ENCODE assay signal across 10 mouse cellular contexts in genomic region chr8:122711891-122712365, GRCm38 (mm10). TPM values are rescaled to one million over a fixed set of nuclear protein-coding genes. Genes with fewer than 3 reads are reported as not detected.
DNase-seq lines count a peak whose midpoint lies in the region; ATAC-seq and TF ChIP-seq lines count a peak whose summit lies in the region.
"Had no signal": no experiment of that assay in that cellular context is flagged by ENCODE, and none has a peak within 500 bp of the region (broad histone marks: within the 10 kb centered on the region; RNA-seq: fewer than 3 reads in every experiment).

No protein-coding gene starts in this region.

- peaks cover 3% of the 10 kb centered on the region; the same call in 1 of the 2 replicates for H3K27me3 ChIP-seq in intestine, embryonic 15.5 days (replicated peaks)
- no peaks in the 10 kb centered on the region for H3K27me3 ChIP-seq in intestine, postnatal 0 days (replicated peaks; ENCODE audit: control insufficient read depth, insufficient read depth, low read length)
- H3K27me3 ChIP-seq in liver, embryonic 15.5 days: peaks cover 98% of the 10 kb centered on the region
- H3K27me3 ChIP-seq in midbrain, embryonic 15.5 days (replicated peaks): no peaks in the 10 kb centered on the region

- H3K9me3 ChIP-seq in intestine, embryonic 15.5 days: no peaks in the 10 kb centered on the region
- H3K9me3 ChIP-seq in intestine, postnatal 0 days (ENCODE audit: control insufficient read depth): no peaks in the 10 kb centered on the region
- H3K9me3 ChIP-seq in liver, embryonic 15.5 days (replicated peaks): no peaks in the 10 kb centered on the region
- H3K9me3 ChIP-seq in midbrain, embryonic 15.5 days: no peaks in the 10 kb centered on the region
- H3K9me3 ChIP-seq: embryonic facial prominence, embryonic 15.5 days had no signal

- no peak overlapping the region for H3K4me2 ChIP-seq in intestine, embryonic 15.5 days (replicated peaks)
- H3K4me2 ChIP-seq in intestine, postnatal 0 days (replicated peaks; ENCODE audit: low read depth): no peak overlapping the region
- peak overlapping the region; percentile 49 for H3K4me2 ChIP-seq in liver, embryonic 15.5 days
- no peak overlapping the region for H3K4me2 ChIP-seq in midbrain, embryonic 15.5 days
- H3K4me2 ChIP-seq: embryonic facial prominence, embryonic 15.5 days had no signal

- intact Hi-C loops in heart, postnatal 10 days (cut with DNase I): no loop called here

- no peak for TF ChIP-seq CTCF in intestine, postnatal 0 days (IDR thresholded peaks at IDR 0.05; ENCODE audit: low read depth)

- 57% methylated on average over 11 of the region's 11 CpGs for WGBS in intestine, embryonic 15.5 days
- 40% methylated on average over 11 of the region's 11 CpGs for WGBS in intestine, postnatal 0 days
- 10% methylated on average over 11 of the region's 11 CpGs for WGBS in liver, embryonic 15.5 days (ENCODE audit: insufficient replicate concordance)
- 84% methylated on average over 11 of the region's 11 CpGs for WGBS in midbrain, embryonic 15.5 days

- H3K4me3 ChIP-seq in intestine, embryonic 15.5 days (replicated peaks): no peak overlapping the region
- no peak overlapping the region for H3K4me3 ChIP-seq in intestine, postnatal 0 days (ENCODE audit: low read depth, low read length)
- H3K4me3 ChIP-seq in liver, embryonic 15.5 days (replicated peaks): no peak overlapping the region; the same call in 1 of the 2 replicates
- H3K4me3 ChIP-seq in midbrain, embryonic 15.5 days: no peak overlapping the region
- H3K4me3 ChIP-seq: embryonic facial prominence, embryonic 15.5 days; myocyte had no signal

- no peak overlapping the region for H3K27ac ChIP-seq in intestine, embryonic 15.5 days
- no peak overlapping the region for H3K27ac ChIP-seq in intestine, postnatal 0 days (ENCODE audit: low read depth, low read length)
- H3K27ac ChIP-seq in liver, embryonic 15.5 days (replicated peaks): peak overlapping the region; percentile 39
- no peak overlapping the region for H3K27ac ChIP-seq in midbrain, embryonic 15.5 days
- H3K27ac ChIP-seq: embryonic facial prominence, embryonic 15.5 days had no signal

- 0 out of 2 replicates have a peak, but pooled peaks have one; percentile 26 for ATAC-seq in intestine, embryonic 15.5 days
- ATAC-seq in intestine, postnatal 0 days: no peak
- ATAC-seq in liver, embryonic 15.5 days (ENCODE audit: insufficient read depth): peak; percentile 84
- no peak for ATAC-seq in midbrain, embryonic 15.5 days (replicated peaks)

- no peak overlapping the region for H3K9ac ChIP-seq in intestine, embryonic 15.5 days
- no peak overlapping the region for H3K9ac ChIP-seq in intestine, postnatal 0 days (ENCODE audit: low read depth, low read length)
- peak overlapping the region; percentile 25; the same call in 1 of the 2 replicates for H3K9ac ChIP-seq in liver, embryonic 15.5 days
- H3K9ac ChIP-seq in midbrain, embryonic 15.5 days: no peak overlapping the region
- H3K9ac ChIP-seq: embryonic facial prominence, embryonic 15.5 days had no signal

- H3K4me1 ChIP-seq in intestine, embryonic 15.5 days (replicated peaks): no peaks in the 10 kb centered on the region
- H3K4me1 ChIP-seq in intestine, postnatal 0 days (replicated peaks; ENCODE audit: control insufficient read depth, insufficient read depth, low read length): no peaks in the 10 kb centered on the region
- H3K4me1 ChIP-seq in liver, embryonic 15.5 days (replicated peaks): peaks cover 39% of the 10 kb centered on the region
- 0 out of 2 replicates have a peak, but pooled peaks cover 7% of the 10 kb centered on the region for H3K4me1 ChIP-seq in midbrain, embryonic 15.5 days

- peak; percentile 57 to 62 for DNase-seq in heart, postnatal 10 days
- DNase-seq in thymus, postnatal 0 days (ENCODE audit: low spot score): peak; percentile 63
- no peak for DNase-seq in MN1 (ENCODE audit: low spot score)
- no peak for DNase-seq in layer of hippocampus, adult 9-10 months (ENCODE audit: low spot score)

- H3K36me3 ChIP-seq in intestine, embryonic 15.5 days: no peaks in the 10 kb centered on the region
- no peaks in the 10 kb centered on the region for H3K36me3 ChIP-seq in intestine, postnatal 0 days (ENCODE audit: control insufficient read depth, insufficient read depth)
- no peaks in the 10 kb centered on the region for H3K36me3 ChIP-seq in liver, embryonic 15.5 days (replicated peaks)
- no peaks in the 10 kb centered on the region for H3K36me3 ChIP-seq in midbrain, embryonic 15.5 days (replicated peaks)
- H3K36me3 ChIP-seq: embryonic facial prominence, embryonic 15.5 days had no signal

RNA-seq across cellular contexts. Expression of gene Cbfa2t3, which starts 13.0 kb away (rescaled TPM):
- polyA plus RNA-seq in intestine, embryonic 15.5 days (2015; fragmentation: Nextera tagmentation; extraction: Ambion mirVana): 4.6 and 4.7 TPM in 2 replicates
- polyA plus RNA-seq in intestine, postnatal 0 days (2015; fragmentation: Nextera tagmentation; extraction: Ambion mirVana): 5.9 and 7.6 TPM in 2 replicates
- 10 to 100 TPM; 22.2 to 24.5 TPM for total RNA-seq in heart, postnatal 10 days (2021)
- polyA plus RNA-seq in liver, embryonic 15.5 days (2015; fragmentation: Nextera tagmentation; extraction: Ambion mirVana): 3.5 and 3.6 TPM in 2 replicates
- polyA plus RNA-seq in thymus, postnatal 0 days (2015; fragmentation: Nextera tagmentation; extraction: Ambion mirVana): 15.2 and 16.7 TPM in 2 replicates
- polyA plus RNA-seq in midbrain, embryonic 15.5 days (2015; fragmentation: Nextera tagmentation; extraction: Ambion mirVana): 20.2 and 21.4 TPM in 2 replicates

Comparison
In these comparisons a context has a peak if more than half of its experiments do, and no peak if none do; other contexts are left out.
1. ATAC-seq: peak in intestine, embryonic 15.5 days (single experiment) and liver, embryonic 15.5 days (single experiment); none in intestine, postnatal 0 days (single experiment) and midbrain, embryonic 15.5 days (single experiment).
2. DNase-seq: peak in heart, postnatal 10 days (2 of 2) and thymus, postnatal 0 days (single experiment); none in MN1 (single experiment) and layer of hippocampus, adult 9-10 months (single experiment).